Mouse (Mus musculus) ZHBTc4 (cell line): ENCODE measurements around the gene Tdrd3.

Experiments used
- DNase-seq: peaks from one replicate; pipeline ENCODE4 v3.0.0-alpha.2; 2011; ENCODE audit warnings: low read depth, low spot score

Tdrd3 gene

DNA sequence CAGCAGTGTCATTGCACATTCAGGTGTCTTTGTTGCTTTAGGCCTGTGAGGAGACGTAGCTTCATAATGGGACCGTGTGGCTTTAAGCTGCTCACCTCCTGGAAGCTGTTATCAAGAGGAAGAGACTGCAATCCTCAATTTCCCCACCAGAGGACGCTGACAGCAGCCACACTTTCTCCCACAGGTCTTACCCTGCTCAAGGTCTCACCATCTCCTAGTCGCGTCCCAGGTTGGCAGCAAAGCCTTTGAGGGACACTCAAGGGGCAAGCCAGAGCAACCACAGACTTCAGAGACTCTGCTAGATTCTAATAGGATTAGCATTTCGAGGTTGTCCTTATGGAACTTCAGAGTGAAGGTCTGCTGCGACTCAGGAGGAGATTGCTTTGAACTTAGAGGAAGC lies 149.8 kb downstream of the Tdrd3 start:
- DNase-seq = peak; percentile 41

DNA sequence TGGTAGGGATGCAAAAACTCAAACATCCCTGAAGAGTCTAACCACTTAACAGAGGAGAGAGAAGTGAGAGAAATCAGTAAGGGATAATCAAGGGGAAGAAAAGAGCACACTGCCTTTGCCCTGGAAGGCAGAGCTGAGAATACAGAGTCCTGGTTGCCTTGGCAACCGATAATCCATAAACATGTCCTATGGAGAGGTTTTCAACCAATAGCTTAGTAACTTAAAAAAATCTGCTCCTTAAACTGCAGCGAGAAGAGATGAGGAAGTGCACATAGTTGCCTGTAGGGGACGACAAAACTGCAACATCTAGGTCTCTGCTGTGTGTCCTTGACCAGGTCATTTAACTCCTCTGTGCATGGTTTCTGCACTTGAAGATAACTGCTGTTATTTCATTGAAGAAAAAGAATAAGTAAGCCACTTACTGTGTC lies 150.6 kb downstream of the Tdrd3 start:
- DNase-seq = peak; percentile 40

DNA sequence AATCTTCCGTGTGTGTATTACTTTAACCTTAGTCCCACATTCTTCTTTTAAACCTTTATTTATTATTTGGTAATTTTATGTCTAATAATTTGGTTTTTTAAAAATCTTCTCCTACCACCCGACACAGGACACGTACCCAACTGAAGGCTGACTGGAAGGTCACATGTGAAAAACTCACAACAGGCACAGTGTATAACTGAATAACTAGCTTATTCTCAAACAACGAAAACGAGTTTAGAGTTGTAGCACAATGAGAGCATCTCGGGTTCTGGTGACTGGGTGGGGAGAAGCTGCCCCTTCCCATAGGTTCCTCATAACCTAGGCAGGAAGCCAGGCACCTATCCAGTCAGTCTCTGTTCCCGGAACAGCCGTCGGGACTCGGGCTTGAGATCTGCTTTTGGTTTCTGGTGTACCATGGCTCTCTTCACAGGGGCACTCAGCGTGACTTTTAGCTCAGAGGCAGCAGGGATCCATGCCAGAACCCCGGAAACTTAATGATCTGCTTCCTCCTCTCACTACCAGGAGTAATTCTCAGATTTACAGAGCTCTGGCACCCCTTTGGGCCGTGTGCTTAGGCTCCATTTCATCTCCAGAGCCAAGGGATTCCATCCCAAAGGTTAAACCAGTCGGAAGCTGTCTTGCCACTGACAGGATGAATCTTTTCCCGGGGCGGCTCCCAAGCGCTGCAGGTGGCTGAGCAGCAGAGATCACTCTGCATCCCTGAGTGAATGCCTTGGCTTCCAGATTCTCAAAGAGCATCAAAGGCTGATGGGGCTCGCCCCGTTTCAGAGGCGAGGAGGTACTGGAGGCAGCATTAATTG lies 151.4 kb downstream of the Tdrd3 start:
- peak; percentile 64 for DNase-seq

DNA sequence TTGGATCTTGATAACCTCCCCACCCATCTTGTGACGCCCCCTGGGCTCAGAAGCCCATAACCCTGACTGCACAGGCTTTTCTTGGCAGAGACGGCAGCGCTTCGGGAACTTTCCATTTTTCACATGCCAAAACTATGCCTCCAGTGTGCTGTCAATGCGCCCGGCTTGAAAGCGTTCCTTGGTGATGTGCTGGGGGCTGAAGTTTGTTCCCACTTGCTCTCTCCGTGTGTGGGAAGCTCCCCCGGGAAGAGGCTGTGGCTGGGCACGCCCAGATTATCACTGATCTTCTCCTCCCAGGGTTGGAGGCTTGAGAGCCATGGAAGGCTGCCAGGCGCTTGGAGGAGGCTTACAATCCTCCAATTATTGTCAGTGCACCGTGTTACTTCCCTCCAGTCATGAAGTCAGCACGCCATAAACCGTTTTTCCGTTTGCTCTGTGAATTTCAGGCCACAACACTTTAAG lies 152.0 kb downstream of the Tdrd3 start:
- DNase-seq = peak; percentile 2

DNA sequence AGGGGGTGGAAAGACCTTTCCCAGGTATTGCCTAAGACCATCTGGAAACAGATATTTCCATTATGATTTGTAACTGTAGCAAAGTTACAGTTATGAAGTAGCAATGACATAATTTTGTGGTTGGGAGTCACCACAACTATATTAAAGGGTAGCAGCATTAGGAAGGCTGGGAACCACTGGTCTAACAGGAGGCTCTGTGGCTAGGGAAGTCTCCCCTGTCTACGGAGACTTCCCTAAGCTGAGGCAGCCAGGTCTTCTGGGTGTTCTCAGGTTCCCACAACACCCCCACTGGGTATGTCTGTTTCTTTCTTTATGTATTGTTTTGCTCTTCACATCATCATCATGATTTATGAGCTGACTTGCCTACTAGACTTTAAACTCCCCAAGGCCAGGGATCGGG lies 153.0 kb downstream of the Tdrd3 start:
- DNase-seq = no peak

DNA sequence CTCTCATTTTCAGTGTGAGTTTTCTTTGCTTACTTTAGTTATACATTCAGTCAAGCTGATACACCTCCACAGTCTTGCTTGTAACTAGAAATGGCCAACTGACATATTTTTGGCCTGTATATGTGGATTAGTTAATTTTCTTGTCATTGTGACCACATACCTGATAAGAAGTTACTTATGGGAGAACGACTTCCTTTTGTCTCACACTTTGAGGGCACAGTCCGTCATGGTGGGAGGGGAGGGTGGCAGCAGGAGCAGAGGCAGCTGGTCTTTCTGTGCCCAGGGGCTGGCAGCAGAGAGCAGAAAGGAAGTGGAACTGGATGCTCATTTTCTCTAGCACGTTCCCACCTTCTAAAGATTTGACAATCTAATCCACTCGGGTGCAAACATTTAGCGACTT lies 156.0 kb downstream of the Tdrd3 start:
- DNase-seq = no peak

DNA sequence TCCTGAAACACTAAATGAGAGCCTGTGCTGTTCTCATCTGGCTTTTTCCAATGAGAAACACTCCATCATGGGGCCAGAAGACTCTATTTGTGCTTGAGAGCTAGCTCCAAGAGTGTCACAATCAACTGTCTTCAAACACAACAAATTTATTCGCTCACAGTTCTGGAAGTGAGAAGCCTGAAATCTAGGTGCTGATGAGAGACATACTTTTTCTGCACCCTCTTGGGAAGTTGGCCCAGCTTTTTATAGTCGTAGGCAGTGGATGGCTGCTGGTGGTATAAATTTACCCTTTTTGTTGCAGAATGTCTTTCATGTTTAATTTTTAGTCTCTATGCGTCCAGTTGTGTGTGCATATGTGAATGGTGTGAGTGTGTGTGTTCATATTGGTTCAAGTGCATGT lies 166.2 kb downstream of the Tdrd3 start:
- no peak for DNase-seq
